Mouse (Mus musculus): Measurements from ENCODE around the gene Idua. TPM values are rescaled to one million over a fixed set of nuclear protein-coding genes. Genes with fewer than 3 reads are reported as not detected.
A peak's percentile ranks its signal among the peaks of the same experiment; 100 is the strongest.

The Idua gene
- total RNA-seq, 2 experiments from 2014 or later = 14.0 to 16.0 TPM

GRCm38 (mm10) chr5:108654444-108654990 lies 5.6 kb upstream of the Idua start:
- no peak for DNase-seq

- no peak for DNase-seq
Observed at GRCm38 (mm10) chr5:108655381-108655780, 4.8 kb upstream of the Idua start.

GRCm38 (mm10) chr5:108655891-108656650 lies 4.1 kb upstream of the Idua start:
- no peak for DNase-seq

GRCm38 (mm10) chr5:108657406-108657805 lies 2.7 kb upstream of the Idua start:
- DNase-seq = no peak

- no peak for DNase-seq
Observed at GRCm38 (mm10) chr5:108658611-108659010, 1.5 kb upstream of the Idua start.

- DNase-seq = peak; percentile 96 to 98
Observed at GRCm38 (mm10) chr5:108660632-108661268, 619 bp downstream of the Idua start.

GRCm38 (mm10) chr5:108662772-108663171 lies 2.6 kb downstream of the Idua start:
- no peak for DNase-seq

- DNase-seq = no peak
Observed at GRCm38 (mm10) chr5:108665066-108665465, 4.9 kb downstream of the Idua start.

GRCm38 (mm10) chr5:108667370-108667769 lies 7.2 kb downstream of the Idua start:
- DNase-seq = no peak

GRCm38 (mm10) chr5:108668387-108668932 lies 8.3 kb downstream of the Idua start:
- no peak for DNase-seq

- peak; percentile 92 to 94 for DNase-seq
Observed at GRCm38 (mm10) chr5:108668977-108669936, 9.1 kb downstream of the Idua start, which contains the start of gene Dgkq. Gene Dgkq (minus strand): TSS chr5:108669672.

- DNase-seq = no peak
Observed at GRCm38 (mm10) chr5:108669986-108670385, 9.9 kb downstream of the Idua start.

- peak; percentile 59 to 80 for DNase-seq
Observed at GRCm38 (mm10) chr5:108670785-108671184, 10.7 kb downstream of the Idua start.

GRCm38 (mm10) chr5:108671757-108672156 lies 11.6 kb downstream of the Idua start:
- DNase-seq = no peak

- no peak for DNase-seq
Observed at GRCm38 (mm10) chr5:108674624-108675023, 14.5 kb downstream of the Idua start.

- no peak for DNase-seq
Observed at GRCm38 (mm10) chr5:108675251-108675816, 15.2 kb downstream of the Idua start, which contains the start of gene Slc26a1. Gene Slc26a1 (minus strand): TSS chr5:108675569.

- no peak for DNase-seq
Observed at GRCm38 (mm10) chr5:108676772-108677498, 16.8 kb downstream of the Idua start.

- peak; percentile 48 to 72 for DNase-seq
Observed at GRCm38 (mm10) chr5:108677605-108678295, 17.6 kb downstream of the Idua start.

- DNase-seq = no peak
Observed at GRCm38 (mm10) chr5:108678296-108678854, 18.2 kb downstream of the Idua start.

- no peak for DNase-seq
Observed at GRCm38 (mm10) chr5:108679909-108680308, 19.8 kb downstream of the Idua start.
